Mouse (Mus musculus) heart, embryonic 14.5 days (tissue): ENCODE results near the gene Il11ra1. TPM values are rescaled to one million over a fixed set of nuclear protein-coding genes. Genes with fewer than 3 reads are reported as not detected.

Experiments used
- ATAC-seq: fragments of 200-750 bp; cut with Nextera tagmentation; 2 replicates; pipeline ENCODE4 v1.8.0; 2017; ENCODE audit warnings: low read depth, moderate TSS enrichment; ENCODE audit not compliant: insufficient number of reproducible peaks, insufficient read depth, low FRiP score
- H3K27ac ChIP-seq, 2 experiments: fragments of 200-500 bp in 1 of 2; fragments of 300-500 bp in 1 of 2; sonication (generic) in 1 of 2; replicated peaks in 1 of 2; 2 replicates each; pipeline ENCODE4 v1.5.1; 2012 to 2014; ENCODE audit warnings: low read depth in 2 of 2, low read length in 2 of 2, control low read depth in 1 of 2, mild to moderate bottlenecking in 1 of 2, mixed read lengths in 1 of 2; ENCODE audit not compliant: control insufficient read depth in 1 of 2, insufficient read depth in 1 of 2
- H3K27me3 ChIP-seq: fragments of 300-500 bp; sonication (generic); 2 replicates; pipeline ENCODE4 v1.6.1; 2014; ENCODE audit warnings: mild to moderate bottlenecking, low read length, control low read depth; ENCODE audit not compliant: control insufficient read depth, insufficient read depth
- H3K36me3 ChIP-seq: fragments of 300-500 bp; sonication (generic); 2 replicates; pipeline ENCODE4 v1.6.1; 2014; ENCODE audit warnings: mild to moderate bottlenecking, control low read depth, low read length, mixed read lengths; ENCODE audit not compliant: control insufficient read depth, insufficient read depth
- H3K4me1 ChIP-seq, 2 experiments: fragments of 200-500 bp in 1 of 2; fragments of 300-500 bp in 1 of 2; sonication (generic) in 1 of 2; 2 replicates each; pipeline ENCODE4 v1.6.1; 2012 to 2014; ENCODE audit warnings: low read length in 2 of 2, control low read depth in 1 of 2, mixed read lengths in 1 of 2; ENCODE audit not compliant: control insufficient read depth in 2 of 2, insufficient read depth in 2 of 2
- H3K4me2 ChIP-seq: fragments of 300-500 bp; sonication (generic); 2 replicates; pipeline ENCODE4 v1.6.1; 2014; ENCODE audit warnings: mild to moderate bottlenecking, low read length
- H3K4me3 ChIP-seq, 2 experiments: fragments of 200-500 bp in 1 of 2; fragments of 300-500 bp in 1 of 2; sonication (generic) in 1 of 2; 2 replicates each; pipeline ENCODE4 v1.5.1; 2012 to 2014; ENCODE audit warnings: low read length in 2 of 2, mild to moderate bottlenecking in 2 of 2, control low read depth in 1 of 2, low read depth in 1 of 2, moderate library complexity in 1 of 2; ENCODE audit not compliant: control insufficient read depth in 1 of 2, insufficient read depth in 1 of 2
- H3K9ac ChIP-seq: fragments of 300-500 bp; sonication (generic); 2 replicates; pipeline ENCODE4 v1.6.1; 2014; ENCODE audit warnings: mild to moderate bottlenecking, low read length
- H3K9me3 ChIP-seq: fragments of 300-500 bp; sonication (generic); 2 replicates; pipeline ENCODE4 v1.6.1; 2016; ENCODE audit warnings: low read length, control low read depth; ENCODE audit not compliant: control insufficient read depth
- WGBS: fragments of 180-500 bp; shearing (Covaris S2); extraction: QIAGEN DNeasy Blood & Tissue Kit; methylation state at CpG from one replicate; pipeline ENCODE4 v1.1.7; 2014; 5-methylcytosine and 5-hydroxymethylcytosine counted together
- polyA plus RNA-seq: library from polyadenylated mRNA; unstranded; fragments of >200 nt; fragmentation: Nextera tagmentation; extraction: Ambion mirVana; gene quantifications from 2 replicates; pipeline ENCODE4 v1.2.1, GENCODE M21; 2014

Il11ra1 gene
- polyA plus RNA-seq, 1 experiment from 2014 or later, result 136 TPM

DNA sequence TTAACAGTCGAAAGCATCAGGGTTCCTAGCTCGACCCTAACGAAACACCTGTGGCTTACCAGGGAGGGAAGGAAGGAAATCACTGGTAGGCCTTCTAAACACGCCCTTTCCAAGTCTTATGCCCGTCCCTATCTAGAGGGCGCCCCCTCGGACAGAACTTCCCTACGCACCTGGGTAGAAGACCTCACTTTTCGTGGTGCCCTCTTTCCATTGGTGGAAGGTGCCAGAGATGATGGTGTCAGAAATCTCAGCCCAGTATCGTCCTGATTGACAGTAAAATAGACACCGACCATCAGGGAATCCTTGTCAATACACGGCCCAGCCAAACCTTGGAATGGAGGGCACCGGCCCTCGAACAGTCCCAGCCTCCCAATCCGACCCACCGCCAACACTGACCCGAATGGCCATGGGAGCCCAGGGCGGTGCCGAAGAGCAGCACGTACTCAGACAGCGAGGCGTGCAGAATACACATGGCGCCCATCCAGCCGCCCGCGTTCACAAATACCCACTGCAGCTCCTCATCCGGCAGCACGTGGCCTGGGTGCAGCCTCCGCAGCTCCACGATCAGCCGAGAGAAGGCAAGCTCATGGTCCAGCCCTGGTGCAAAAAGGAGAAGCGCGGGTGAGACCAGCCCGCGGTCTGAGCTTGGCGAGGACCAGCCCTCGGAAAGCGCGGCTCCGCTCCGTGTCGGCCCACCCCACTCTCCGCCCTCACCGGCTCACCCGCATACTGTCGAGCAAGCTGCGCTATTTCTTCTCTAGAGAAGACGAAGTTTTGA, 40.8 kb downstream of the Il11ra1 start:
- Histone ChIP-seq H3K4me2 (peak overlapping the region; percentile 98), H3K27me3 (no peaks in the 10 kb centered on the region), H3K9ac (peak overlapping the region; percentile 87), H3K36me3 (peaks cover 14% of the 10 kb centered on the region), H3K9me3 (no peaks in the 10 kb centered on the region), H3K4me3 (peak overlapping the region; percentile 66 to 98), H3K27ac (peak overlapping the region; percentile 82 to 95), H3K4me1 (peaks cover 4 to 10% of the 10 kb centered on the region in 2 experiments)
- 2% methylated on average over 48 of the region's 48 CpGs for WGBS
- ATAC-seq, result peak; percentile 62

DNA sequence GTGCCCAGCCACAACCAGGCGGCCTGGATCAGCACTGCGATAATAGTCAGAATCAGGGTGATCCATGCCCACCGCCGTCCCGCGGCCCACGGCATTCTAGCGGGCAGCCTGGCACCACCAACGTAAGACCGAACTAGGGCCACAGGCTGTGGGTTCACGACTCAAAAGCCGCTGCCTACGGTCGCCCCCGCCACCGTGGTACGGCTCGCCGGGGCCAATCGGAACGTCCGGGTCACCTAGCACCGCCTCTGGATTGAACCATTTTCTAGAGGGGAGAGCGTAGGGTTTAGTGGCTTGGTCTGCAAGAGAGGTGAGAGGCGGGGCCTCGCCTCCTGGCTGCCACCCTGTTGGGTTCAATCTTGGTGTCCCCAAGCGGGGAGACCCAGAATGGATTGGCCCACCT, 41.4 kb downstream of the Il11ra1 start:
- Histone ChIP-seq H3K27me3 (no peaks in the 10 kb centered on the region), H3K4me3 (peak overlapping the region; percentile 66 to 98), H3K9ac (peak overlapping the region; percentile 87), H3K4me1 (peaks cover 4 to 10% of the 10 kb centered on the region in 2 experiments), H3K4me2 (peak overlapping the region; percentile 98), H3K36me3 (peaks cover 14% of the 10 kb centered on the region), H3K9me3 (peaks cover 4% of the 10 kb centered on the region; the same call in 1 of the 2 replicates), H3K27ac (peak overlapping the region; percentile 82 to 95)
- peak; percentile 93 for ATAC-seq
- under 1% methylated on average over 27 of the region's 27 CpGs for WGBS

DNA sequence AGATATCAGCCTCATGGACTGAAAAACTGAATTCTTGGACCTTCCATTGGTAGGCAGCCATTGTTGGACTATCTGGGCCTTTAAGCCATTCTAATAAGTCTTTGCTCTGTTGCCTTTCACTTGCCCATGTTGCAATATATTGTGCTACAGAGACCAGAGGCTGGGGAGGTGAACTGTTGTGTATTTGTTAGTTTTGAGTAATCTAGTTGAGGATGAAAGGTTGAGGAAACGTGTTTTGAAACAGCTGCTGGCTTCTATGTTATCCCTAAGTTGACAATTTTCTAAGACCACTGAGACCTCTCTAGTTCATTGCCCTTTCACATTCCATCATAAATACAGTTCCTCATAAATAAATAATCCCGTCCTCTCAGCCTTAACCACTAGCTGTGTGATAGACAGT, 44.3 kb downstream of the Il11ra1 start:
- Histone ChIP-seq H3K27me3 (no peaks in the 10 kb centered on the region), H3K36me3 (peaks cover 3% of the 10 kb centered on the region), H3K4me3 (no peak overlapping the region), H3K9ac (no peak overlapping the region), H3K27ac (no peak overlapping the region), H3K4me1 (peaks cover 4 to 10% of the 10 kb centered on the region in 2 experiments), H3K9me3 (peaks cover 7% of the 10 kb centered on the region; the same call in 1 of the 2 replicates), H3K4me2 (no peak overlapping the region)
- ATAC-seq, result no peak
- WGBS, result 62% methylated on average over 2 of the region's 2 CpGs

DNA sequence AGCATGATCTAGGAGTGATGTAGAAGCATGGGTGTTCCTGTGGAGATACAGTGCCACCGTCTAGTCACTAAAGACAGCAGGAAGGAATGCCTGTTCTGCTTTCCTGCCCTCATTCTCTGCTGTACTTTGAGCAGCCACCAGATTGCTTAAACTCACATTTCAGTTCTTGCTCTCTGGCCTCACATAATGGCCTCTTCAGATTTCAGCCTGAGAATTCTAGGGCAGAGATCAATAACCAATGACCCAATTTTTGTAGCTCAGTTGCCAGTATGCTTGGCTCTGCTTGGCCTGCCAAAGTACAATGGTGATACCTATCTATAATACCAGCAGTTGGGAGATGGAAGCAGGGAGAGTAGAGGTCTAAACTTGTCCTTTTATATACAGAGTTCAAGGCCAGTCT, 45.2 kb downstream of the Il11ra1 start:
- no peak for ATAC-seq
- Histone ChIP-seq H3K4me3 (no peak overlapping the region), H3K9ac (no peak overlapping the region), H3K27me3 (no peaks in the 10 kb centered on the region), H3K9me3 (peaks cover 7% of the 10 kb centered on the region; the same call in 1 of the 2 replicates), H3K36me3 (no peaks in the 10 kb centered on the region), H3K4me1 (peaks cover 3 to 6% of the 10 kb centered on the region in 2 experiments), H3K4me2 (no peak overlapping the region), H3K27ac (no peak overlapping the region)
- 68% methylated on average over 1 of the region's 1 CpGs for WGBS

DNA sequence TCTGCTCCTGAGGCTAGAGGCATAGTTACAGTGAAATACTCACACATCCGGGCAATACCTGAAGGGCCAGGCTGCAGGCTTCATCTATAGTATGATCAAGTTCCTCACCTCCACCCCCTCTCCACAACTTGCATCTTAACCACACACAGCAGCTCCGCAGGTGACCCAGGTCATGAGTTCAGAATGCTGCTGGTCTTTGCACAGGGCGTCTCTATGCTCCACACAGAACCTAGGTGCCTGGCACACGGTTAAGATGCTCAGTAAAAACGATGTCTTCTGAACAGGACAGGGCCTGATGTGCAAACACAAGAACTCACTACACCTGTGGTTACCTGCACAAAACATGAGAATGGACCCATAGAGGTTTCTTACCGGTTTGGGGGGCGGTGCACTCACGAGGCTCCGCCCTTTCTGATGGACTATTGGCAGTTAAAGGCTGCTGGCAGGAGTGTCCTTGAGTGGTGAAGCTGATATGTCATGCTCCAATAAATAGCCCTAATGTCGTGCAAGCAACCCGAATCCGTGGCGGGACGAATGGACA, 55.1 kb downstream of the Il11ra1 start, which contains the start of gene Galt:
Galt (plus strand) TSS at position 432 of the 541 bp plus-strand sequence.
- H3K9me3 ChIP-seq, result no peaks in the 10 kb centered on the region
- 13% methylated on average over 14 of the region's 14 CpGs for WGBS
- peak within 1 kb of the TSS; percentile 56 to 85 for H3K4me3 ChIP-seq
- no peaks in the 10 kb centered on the region for H3K27me3 ChIP-seq
- peak within 1 kb of the TSS; percentile 88 for H3K9ac ChIP-seq
- ATAC-seq, result 0 out of 2 replicates have a peak, but pooled peaks have one; percentile 27
- peaks cover 18 to 25% of the 10 kb centered on the region in 2 experiments for H3K4me1 ChIP-seq
- H3K4me2 ChIP-seq, result peak within 1 kb of the TSS; percentile 74
- peak within 1 kb of the TSS; percentile 87 to 96 for H3K27ac ChIP-seq
- H3K36me3 ChIP-seq, result peaks cover 28% of the 10 kb centered on the region

DNA sequence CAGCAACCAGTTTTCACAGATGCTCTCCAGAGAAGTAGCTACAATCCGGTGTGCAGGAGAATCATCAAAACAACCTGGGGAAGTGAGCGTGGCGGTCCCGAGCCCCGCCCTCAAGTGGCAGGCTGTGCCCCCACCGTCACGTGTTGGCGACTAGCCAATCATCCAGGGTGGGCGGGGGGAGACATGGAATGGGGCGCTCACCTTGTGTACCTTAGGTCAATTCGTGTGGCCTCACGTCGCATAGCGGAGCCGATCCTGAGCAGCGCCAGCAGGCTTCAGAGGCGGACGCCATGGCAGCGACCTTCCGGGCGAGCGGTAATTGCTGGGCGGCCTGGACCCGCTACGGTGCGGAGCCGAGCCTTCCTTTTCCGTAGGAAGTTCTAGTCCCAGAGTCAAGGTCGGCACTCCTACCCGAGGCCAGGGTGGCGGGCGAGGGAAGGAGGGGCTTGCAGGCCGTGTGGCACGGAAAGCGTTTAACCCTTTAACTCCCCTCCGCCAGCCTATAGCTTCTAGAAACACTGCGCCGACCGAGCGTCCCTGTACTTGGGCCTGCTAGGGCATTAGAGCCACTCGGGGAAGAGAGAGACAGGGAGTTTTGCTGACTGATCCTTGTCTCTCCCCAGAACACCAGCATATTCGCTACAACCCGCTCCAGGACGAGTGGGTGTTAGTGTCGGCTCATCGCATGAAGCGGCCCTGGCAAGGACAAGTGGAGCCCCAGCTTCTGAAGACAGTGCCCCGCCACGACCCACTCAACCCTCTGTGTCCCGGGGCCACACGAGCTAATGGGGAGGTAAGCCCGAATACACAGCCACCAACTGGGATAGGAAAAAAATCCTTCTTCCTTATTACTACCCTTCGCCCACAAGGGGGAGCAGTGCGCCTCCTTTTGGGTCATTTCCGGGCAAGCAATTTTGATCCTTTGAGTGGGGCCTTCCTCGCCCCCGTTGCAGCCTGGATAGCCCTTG, 55.8 kb downstream of the Il11ra1 start, which contains the start of gene Sigmar1:
Sigmar1 (minus strand) TSS at position 820 of the 968 bp plus-strand sequence.
- H3K27me3 ChIP-seq, result no peaks in the 10 kb centered on the region
- under 1% methylated on average over 57 of the region's 57 CpGs for WGBS
- H3K4me3 ChIP-seq, result peak within 1 kb of the TSS; percentile 56 to 85
- H3K36me3 ChIP-seq, result peaks cover 28% of the 10 kb centered on the region
- H3K4me2 ChIP-seq, result peak within 1 kb of the TSS; percentile 74
- peak within 1 kb of the TSS; percentile 87 to 96 for H3K27ac ChIP-seq
- no peaks in the 10 kb centered on the region for H3K9me3 ChIP-seq
- peak; percentile 67 for ATAC-seq
- peak within 1 kb of the TSS; percentile 88 for H3K9ac ChIP-seq
- H3K4me1 ChIP-seq, result peaks cover 20 to 28% of the 10 kb centered on the region in 2 experiments

DNA sequence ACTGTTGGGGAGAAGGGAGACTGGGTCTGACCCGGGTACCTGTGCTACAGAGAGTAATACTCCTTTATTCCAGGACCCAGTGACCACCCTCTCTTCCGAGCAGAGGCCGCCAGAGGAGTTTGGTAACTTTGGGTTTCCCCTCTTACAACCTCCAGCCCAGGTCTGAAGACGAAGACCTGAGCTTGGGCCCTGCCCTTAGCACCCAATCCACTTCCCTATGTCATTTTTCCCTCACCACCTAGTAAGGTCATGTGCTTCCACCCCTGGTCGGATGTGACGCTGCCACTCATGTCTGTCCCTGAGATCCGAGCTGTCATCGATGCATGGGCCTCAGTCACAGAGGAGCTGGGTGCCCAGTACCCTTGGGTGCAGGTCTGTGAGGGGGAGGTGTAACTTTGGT, 56.7 kb downstream of the Il11ra1 start:
- Histone ChIP-seq H3K4me1 (peaks cover 24 to 36% of the 10 kb centered on the region in 2 experiments), H3K9ac (peak overlapping the region; percentile 88), H3K4me2 (peak overlapping the region; percentile 74), H3K36me3 (peaks cover 28% of the 10 kb centered on the region), H3K27me3 (no peaks in the 10 kb centered on the region), H3K4me3 (peak overlapping the region; percentile 56 to 85), H3K27ac (peak overlapping the region in 1 of 2 experiments; percentile 6; a peak in 1 of 4 replicates), H3K9me3 (no peaks in the 10 kb centered on the region)
- 69% methylated on average over 8 of the region's 8 CpGs for WGBS
- ATAC-seq, result no peak
